Mouse (Mus musculus): ENCODE measurements around the gene Ccdc187.

DNA sequence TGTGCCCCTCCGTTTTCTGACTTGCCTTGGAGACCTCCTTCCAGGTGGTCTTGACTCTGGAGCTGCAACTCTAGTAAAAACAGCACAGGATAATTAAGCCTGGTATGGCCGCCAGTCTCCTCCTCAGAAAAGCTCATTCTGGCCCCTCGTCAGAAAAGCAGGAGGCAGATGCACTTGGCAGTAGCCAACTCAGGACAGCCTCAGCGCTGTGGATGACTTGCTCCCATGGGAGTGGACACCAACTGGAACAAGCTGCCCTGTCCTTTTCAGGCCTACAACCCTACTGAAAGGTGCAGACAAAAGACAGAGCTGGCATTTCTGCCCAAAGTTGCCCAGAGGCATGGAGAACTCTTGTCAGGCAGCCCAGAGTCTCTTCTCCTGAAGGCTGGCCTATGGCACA is 39.5 kb downstream of the Ccdc187 start:
- no peak for TF ChIP-seq POLR2A (IDR thresholded peaks at IDR 0.05; ENCODE audit: insufficient read depth, low read depth, low read length)
- TF ChIP-seq CTCF (IDR thresholded peaks at IDR 0.05; ENCODE audit: insufficient read depth, low read depth, low read length) = no peak

Measured in olfactory bulb, adult 2 months (tissue).